Mouse (Mus musculus): Measurements from ENCODE around the gene Kmt2c.

GRCm38 (mm10) chr5:25268258-25268888 is 230.2 kb downstream of the Kmt2c start:
- TF ChIP-seq CTCF (IDR thresholded peaks at IDR 0.05; ENCODE audit: low read depth, low read length) (no peak), POLR2A (IDR thresholded peaks at IDR 0.05; ENCODE audit: extremely low read depth, insufficient read depth, low read length) (no peak)
